Mouse (Mus musculus): ENCODE results near the gene Cenpx. TPM values are rescaled to one million over a fixed set of nuclear protein-coding genes. Genes with fewer than 3 reads are reported as not detected.

The Cenpx gene
- polyA plus RNA-seq, 2 experiments, result 101 to 161 TPM

- no peak overlapping the region for H3K27ac ChIP-seq (replicated peaks; ENCODE audit: low read depth, low read length)
- peaks cover 35% of the 10 kb centered on the region for H3K36me3 ChIP-seq (ENCODE audit: control insufficient read depth, insufficient read depth, low read length)
- WGBS, result 91% methylated on average over 9 of the region's 9 CpGs
- no peak overlapping the region for H3K9ac ChIP-seq (ENCODE audit: low read depth, low read length, severe bottlenecking)
- H3K27me3 ChIP-seq (ENCODE audit: control insufficient read depth, insufficient read depth, low read length), result no peaks in the 10 kb centered on the region
- H3K4me2 ChIP-seq (replicated peaks; ENCODE audit: low read depth, low read length, severe bottlenecking), result no peak overlapping the region
- no peak overlapping the region for H3K4me3 ChIP-seq (replicated peaks; ENCODE audit: low read length)
- H3K9me3 ChIP-seq (ENCODE audit: control insufficient read depth, low read length), result no peaks in the 10 kb centered on the region
- TF ChIP-seq POLR2A (IDR thresholded peaks at IDR 0.05; ENCODE audit: borderline replicate concordance, extremely low read depth, insufficient read depth, insufficient read length), result no peak
- ATAC-seq (ENCODE audit: low FRiP score, low read depth) (no peak), DNase-seq (ENCODE audit: low spot score) (no peak)
- H3K4me1 ChIP-seq (ENCODE audit: control insufficient read depth, insufficient read depth, low read length), result peaks cover 16% of the 10 kb centered on the region
Observed at GRCm38 (mm10) chr11:120719242-120719641, 5.7 kb upstream of the Cenpx start.

GRCm38 (mm10) chr11:120715131-120715530 is 1.6 kb upstream of the Cenpx start:
- Histone ChIP-seq H3K27ac (replicated peaks; ENCODE audit: low read depth, low read length) (no peak overlapping the region), H3K4me2 (replicated peaks; ENCODE audit: low read depth, low read length, severe bottlenecking) (no peak overlapping the region), H3K4me1 (ENCODE audit: control insufficient read depth, insufficient read depth, low read length) (peaks cover 11% of the 10 kb centered on the region; the same call in 1 of the 2 replicates), H3K27me3 (ENCODE audit: control insufficient read depth, insufficient read depth, low read length) (no peaks in the 10 kb centered on the region), H3K9ac (ENCODE audit: low read depth, low read length, severe bottlenecking) (no peak overlapping the region), H3K4me3 (replicated peaks; ENCODE audit: low read length) (no peak overlapping the region), H3K9me3 (ENCODE audit: control insufficient read depth, low read length) (no peaks in the 10 kb centered on the region), H3K36me3 (ENCODE audit: control insufficient read depth, insufficient read depth, low read length) (peaks cover 45% of the 10 kb centered on the region)
- ATAC-seq (ENCODE audit: low FRiP score, low read depth) (no peak), DNase-seq (ENCODE audit: low spot score) (no peak)
- 88% methylated on average over 9 of the region's 9 CpGs for WGBS
- no peak for TF ChIP-seq POLR2A (IDR thresholded peaks at IDR 0.05; ENCODE audit: borderline replicate concordance, extremely low read depth, insufficient read depth, insufficient read length)

GRCm38 (mm10) chr11:120714546-120714945 is 1.0 kb upstream of the Cenpx start:
- H3K36me3 ChIP-seq (ENCODE audit: control insufficient read depth, insufficient read depth, low read length), result peaks cover 41% of the 10 kb centered on the region
- 54% methylated on average over 10 of the region's 10 CpGs for WGBS
- TF ChIP-seq POLR2A (IDR thresholded peaks at IDR 0.05; ENCODE audit: borderline replicate concordance, extremely low read depth, insufficient read depth, insufficient read length), result no peak
- peak overlapping the region; percentile 68 for H3K4me2 ChIP-seq (replicated peaks; ENCODE audit: low read depth, low read length, severe bottlenecking)
- H3K27ac ChIP-seq (replicated peaks; ENCODE audit: low read depth, low read length), result no peak overlapping the region
- H3K4me1 ChIP-seq (ENCODE audit: control insufficient read depth, insufficient read depth, low read length), result peaks cover 11% of the 10 kb centered on the region; the same call in 1 of the 2 replicates
- DNase-seq (ENCODE audit: low spot score), result no peak
- ATAC-seq (ENCODE audit: low FRiP score, low read depth), result no peak
- H3K27me3 ChIP-seq (ENCODE audit: control insufficient read depth, insufficient read depth, low read length), result no peaks in the 10 kb centered on the region
- no peaks in the 10 kb centered on the region for H3K9me3 ChIP-seq (ENCODE audit: control insufficient read depth, low read length)
- peak overlapping the region; percentile 52 for H3K9ac ChIP-seq (ENCODE audit: low read depth, low read length, severe bottlenecking)
- H3K4me3 ChIP-seq (replicated peaks; ENCODE audit: low read length), result peak overlapping the region; percentile 66

- no peak for TF ChIP-seq POLR2A (IDR thresholded peaks at IDR 0.05; ENCODE audit: borderline replicate concordance, extremely low read depth, insufficient read depth, insufficient read length)
- Histone ChIP-seq H3K27ac (replicated peaks; ENCODE audit: low read depth, low read length) (no peak overlapping the region; the same call in 1 of the 2 replicates), H3K4me1 (ENCODE audit: control insufficient read depth, insufficient read depth, low read length) (peaks cover 11% of the 10 kb centered on the region; the same call in 1 of the 2 replicates), H3K4me3 (replicated peaks; ENCODE audit: low read length) (peak overlapping the region; percentile 66), H3K9ac (ENCODE audit: low read depth, low read length, severe bottlenecking) (peak overlapping the region; percentile 55), H3K36me3 (ENCODE audit: control insufficient read depth, insufficient read depth, low read length) (peaks cover 42% of the 10 kb centered on the region), H3K27me3 (ENCODE audit: control insufficient read depth, insufficient read depth, low read length) (no peaks in the 10 kb centered on the region), H3K9me3 (ENCODE audit: control insufficient read depth, low read length) (no peaks in the 10 kb centered on the region), H3K4me2 (replicated peaks; ENCODE audit: low read depth, low read length, severe bottlenecking) (peak overlapping the region; percentile 98)
- DNase-seq (ENCODE audit: low spot score) (peak; percentile 81), ATAC-seq (ENCODE audit: low FRiP score, low read depth) (peak; percentile 27)
- WGBS, result under 1% methylated on average over 35 of the region's 38 CpGs
Observed at GRCm38 (mm10) chr11:120712771-120713568, 568 bp downstream of the Cenpx start.

GRCm38 (mm10) chr11:120711980-120712604 is 1.4 kb downstream of the Cenpx start:
- peaks cover 14% of the 10 kb centered on the region for H3K4me1 ChIP-seq (ENCODE audit: control insufficient read depth, insufficient read depth, low read length)
- H3K27me3 ChIP-seq (ENCODE audit: control insufficient read depth, insufficient read depth, low read length), result no peaks in the 10 kb centered on the region
- peaks cover 34% of the 10 kb centered on the region for H3K36me3 ChIP-seq (ENCODE audit: control insufficient read depth, insufficient read depth, low read length)
- WGBS, result 59% methylated on average over 8 of the region's 8 CpGs
- peak overlapping the region; percentile 66; the same call in 1 of the 2 replicates for H3K4me3 ChIP-seq (replicated peaks; ENCODE audit: low read length)
- H3K27ac ChIP-seq (replicated peaks; ENCODE audit: low read depth, low read length), result no peak overlapping the region
- TF ChIP-seq POLR2A (IDR thresholded peaks at IDR 0.05; ENCODE audit: borderline replicate concordance, extremely low read depth, insufficient read depth, insufficient read length), result no peak
- ATAC-seq (ENCODE audit: low FRiP score, low read depth) (no peak), DNase-seq (ENCODE audit: low spot score) (no peak)
- no peaks in the 10 kb centered on the region for H3K9me3 ChIP-seq (ENCODE audit: control insufficient read depth, low read length)
- H3K4me2 ChIP-seq (replicated peaks; ENCODE audit: low read depth, low read length, severe bottlenecking), result peak overlapping the region; percentile 98
- H3K9ac ChIP-seq (ENCODE audit: low read depth, low read length, severe bottlenecking), result peak overlapping the region; percentile 55; the same call in 1 of the 2 replicates
